Mouse (Mus musculus): ENCODE results near the gene Zfp280d. TPM values are rescaled to one million over a fixed set of nuclear protein-coding genes. Genes with fewer than 3 reads are reported as not detected.

The Zfp280d gene
- total and polyA plus RNA-seq, 3 experiments = 5.5 to 22.5 (median 16.6) TPM

GRCm38 (mm10) chr9:72276941-72277340 lies 2.3 kb downstream of the Zfp280d start:
- intact Hi-C loops (cut with DNase I) = loop anchor here (5.0 to 10.0 kb wide), 2 partner anchors 255 to 792 kb away; partner anchors contain the start of genes Polr2m and Rfx7

GRCm38 (mm10) chr9:72279943-72280342 lies 5.3 kb downstream of the Zfp280d start:
- Histone ChIP-seq H3K4me3 (no peak overlapping the region), H3K4me1 (ENCODE audit: control insufficient read depth, insufficient read depth, low read length) (peaks cover 2% of the 10 kb centered on the region), H3K9ac (ENCODE audit: low read depth, low read length) (no peak overlapping the region), H3K27ac (no peak overlapping the region), H3K36me3 (ENCODE audit: control insufficient read depth, insufficient read depth, low read length) (peaks cover 7% of the 10 kb centered on the region), H3K79me2 (replicated peaks; ENCODE audit: control insufficient read depth, insufficient read depth, low read length) (peaks cover 6% of the 10 kb centered on the region), H3K27me3 (ENCODE audit: control insufficient read depth, insufficient read depth, low read length) (no peaks in the 10 kb centered on the region)
- intact Hi-C loops (cut with DNase I) = loop anchor here (5.0 to 10.0 kb wide), 2 partner anchors 252 to 795 kb away; partner anchors contain the start of genes Polr2m and Rfx7
- no peak for DNase-seq
- 74% methylated on average over 4 of the region's 4 CpGs for WGBS
- no peak for TF ChIP-seq EP300 (IDR thresholded peaks at IDR 0.05; ENCODE audit: insufficient read depth, low read depth, low read length)
- TF ChIP-seq CTCF (IDR thresholded peaks at IDR 0.05) = no peak

More at GRCm38 (mm10) chr9:72276941-72277340, 2.3 kb downstream of the Zfp280d start:
- TF ChIP-seq EP300 (IDR thresholded peaks at IDR 0.05; ENCODE audit: insufficient read depth, low read depth, low read length) (no peak), POLR2A (IDR thresholded peaks at IDR 0.05; ENCODE audit: insufficient read depth, low read depth, low read length) (no peak), CTCF (IDR thresholded peaks at IDR 0.05) (no peak)
- H3K4me1 ChIP-seq (ENCODE audit: control insufficient read depth, insufficient read depth, low read length) = peaks cover 2% of the 10 kb centered on the region
- no peak overlapping the region for H3K9ac ChIP-seq (ENCODE audit: low read depth, low read length)
- peaks cover 6% of the 10 kb centered on the region for H3K79me2 ChIP-seq (replicated peaks; ENCODE audit: control insufficient read depth, insufficient read depth, low read length)
- no peak overlapping the region for H3K27ac ChIP-seq
- H3K36me3 ChIP-seq (ENCODE audit: control insufficient read depth, insufficient read depth, low read length) = peaks cover 7% of the 10 kb centered on the region
- no peak overlapping the region for H3K4me3 ChIP-seq
- no peak for DNase-seq
- no peaks in the 10 kb centered on the region for H3K27me3 ChIP-seq (ENCODE audit: control insufficient read depth, insufficient read depth, low read length)

- Histone ChIP-seq H3K4me3 (no peak overlapping the region), H3K9ac (ENCODE audit: low read depth, low read length) (no peak overlapping the region), H3K27ac (0 out of 2 replicates have a peak overlapping the region, but pooled peaks have one; percentile 0), H3K36me3 (ENCODE audit: control insufficient read depth, insufficient read depth, low read length) (peaks cover 11% of the 10 kb centered on the region), H3K79me2 (replicated peaks; ENCODE audit: control insufficient read depth, insufficient read depth, low read length) (no peaks in the 10 kb centered on the region), H3K4me1 (ENCODE audit: control insufficient read depth, insufficient read depth, low read length) (peaks cover 6% of the 10 kb centered on the region), H3K27me3 (ENCODE audit: control insufficient read depth, insufficient read depth, low read length) (no peaks in the 10 kb centered on the region)
- intact Hi-C loops (cut with DNase I) = no loop called here
- no peak for TF ChIP-seq EP300 (IDR thresholded peaks at IDR 0.05; ENCODE audit: insufficient read depth, low read depth, low read length)
- no peak for TF ChIP-seq POLR2A (IDR thresholded peaks at IDR 0.05; ENCODE audit: insufficient read depth, low read depth, low read length)
- no peak for TF ChIP-seq CTCF (IDR thresholded peaks at IDR 0.05)
- WGBS = 44% methylated on average over 2 of the region's 2 CpGs
- no peak for DNase-seq
These were observed 13.0 kb downstream of the Zfp280d start for GRCm38 (mm10) chr9:72287696-72288095.

GRCm38 (mm10) chr9:72288210-72288609 lies 13.6 kb downstream of the Zfp280d start:
- Histone ChIP-seq H3K4me3 (no peak overlapping the region), H3K36me3 (ENCODE audit: control insufficient read depth, insufficient read depth, low read length) (peaks cover 11% of the 10 kb centered on the region), H3K27me3 (ENCODE audit: control insufficient read depth, insufficient read depth, low read length) (no peaks in the 10 kb centered on the region), H3K79me2 (replicated peaks; ENCODE audit: control insufficient read depth, insufficient read depth, low read length) (no peaks in the 10 kb centered on the region), H3K4me1 (ENCODE audit: control insufficient read depth, insufficient read depth, low read length) (peaks cover 6% of the 10 kb centered on the region), H3K27ac (peak overlapping the region; percentile 0; the same call in 1 of the 2 replicates), H3K9ac (ENCODE audit: low read depth, low read length) (no peak overlapping the region)
- 48% methylated on average over 2 of the region's 2 CpGs for WGBS
- intact Hi-C loops (cut with DNase I) = no loop called here
- TF ChIP-seq CTCF (IDR thresholded peaks at IDR 0.05) = no peak
- no peak for TF ChIP-seq POLR2A (IDR thresholded peaks at IDR 0.05; ENCODE audit: insufficient read depth, low read depth, low read length)
- no peak for TF ChIP-seq EP300 (IDR thresholded peaks at IDR 0.05; ENCODE audit: insufficient read depth, low read depth, low read length)
- DNase-seq = peak in 1 of 2 experiments; percentile 29

GRCm38 (mm10) chr9:72289094-72289493 lies 14.4 kb downstream of the Zfp280d start:
- intact Hi-C loops (cut with DNase I) = no loop called here
- WGBS = 92% methylated on average over 1 of the region's 1 CpGs
- peaks cover 11% of the 10 kb centered on the region for H3K36me3 ChIP-seq (ENCODE audit: control insufficient read depth, insufficient read depth, low read length)
- H3K4me3 ChIP-seq = no peak overlapping the region
- H3K79me2 ChIP-seq (replicated peaks; ENCODE audit: control insufficient read depth, insufficient read depth, low read length) = no peaks in the 10 kb centered on the region
- no peak for DNase-seq
- H3K27ac ChIP-seq = no peak overlapping the region
- no peak for TF ChIP-seq EP300 (IDR thresholded peaks at IDR 0.05; ENCODE audit: insufficient read depth, low read depth, low read length)
- no peak for TF ChIP-seq CTCF (IDR thresholded peaks at IDR 0.05)
- no peak for TF ChIP-seq POLR2A (IDR thresholded peaks at IDR 0.05; ENCODE audit: insufficient read depth, low read depth, low read length)
- H3K4me1 ChIP-seq (ENCODE audit: control insufficient read depth, insufficient read depth, low read length) = peaks cover 6% of the 10 kb centered on the region
- no peaks in the 10 kb centered on the region for H3K27me3 ChIP-seq (ENCODE audit: control insufficient read depth, insufficient read depth, low read length)
- H3K9ac ChIP-seq (ENCODE audit: low read depth, low read length) = no peak overlapping the region

- H3K4me1 ChIP-seq (ENCODE audit: control insufficient read depth, insufficient read depth, low read length) = no peaks in the 10 kb centered on the region
- H3K27me3 ChIP-seq (ENCODE audit: control insufficient read depth, insufficient read depth, low read length) = no peaks in the 10 kb centered on the region
- H3K4me3 ChIP-seq = no peak overlapping the region
- DNase-seq = no peak
- no peak for TF ChIP-seq EP300 (IDR thresholded peaks at IDR 0.05; ENCODE audit: insufficient read depth, low read depth, low read length)
- no peak for TF ChIP-seq CTCF (IDR thresholded peaks at IDR 0.05)
- no peak for TF ChIP-seq POLR2A (IDR thresholded peaks at IDR 0.05; ENCODE audit: insufficient read depth, low read depth, low read length)
- no peak overlapping the region for H3K9ac ChIP-seq (ENCODE audit: low read depth, low read length)
- intact Hi-C loops (cut with DNase I) = no loop called here
- H3K79me2 ChIP-seq (replicated peaks; ENCODE audit: control insufficient read depth, insufficient read depth, low read length) = no peaks in the 10 kb centered on the region; the same call in 1 of the 2 replicates
- H3K27ac ChIP-seq = no peak overlapping the region
- H3K36me3 ChIP-seq (ENCODE audit: control insufficient read depth, insufficient read depth, low read length) = peaks cover 2% of the 10 kb centered on the region; the same call in 1 of the 2 replicates
These were observed 19.4 kb downstream of the Zfp280d start for GRCm38 (mm10) chr9:72294076-72294475.

Data from heart, adult 2 months (tissue).